Comparison of ENCODE assay signal across 11 mouse cellular contexts in the genomic region with DNA sequence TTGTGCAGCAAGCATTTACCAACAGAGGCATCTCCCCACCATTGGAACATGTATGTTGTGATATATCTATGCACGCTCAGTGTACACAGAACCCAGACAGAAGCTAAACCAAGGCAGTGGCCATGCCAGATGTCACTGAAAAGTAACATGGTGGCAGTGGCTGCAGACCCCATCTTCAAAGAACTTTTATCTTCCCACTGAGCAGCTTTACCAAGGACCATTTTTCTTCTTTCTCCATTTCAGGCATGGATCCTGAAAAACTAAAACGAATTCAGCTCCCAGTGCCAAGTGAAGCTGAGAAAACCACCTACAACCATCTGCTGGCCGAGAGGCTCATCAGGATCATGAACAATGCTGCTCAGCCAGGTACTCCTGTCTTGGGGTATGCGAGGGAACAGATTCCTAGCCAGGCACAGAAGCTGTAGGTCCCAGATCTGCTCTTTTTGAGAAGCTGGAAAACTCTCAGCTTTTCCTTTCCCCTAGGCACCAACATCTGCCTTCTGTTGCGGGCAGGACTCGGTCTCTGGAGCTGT.
DNase-seq lines count a peak whose midpoint lies in the region.
"Had no signal": no experiment of that assay in that cellular context is flagged by ENCODE, and none has a peak within 500 bp of the region (broad histone marks: within the 10 kb centered on the region; RNA-seq: fewer than 3 reads in every experiment).

No protein-coding gene starts in this region.

- peak; percentile 81 for DNase-seq in right cerebral cortex, adult 18-20 months
- no peak for DNase-seq in right cerebral cortex, postnatal 14 days
- DNase-seq in cerebellum, postnatal 25 days: peak; percentile 52 to 63
- peak; percentile 61 to 73 for DNase-seq in left cerebral cortex, adult 18-20 months (ENCODE audit: low spot score in 2 of 2)
- DNase-seq in lung, postnatal 36 days: no peak
- DNase-seq in spleen, postnatal 4 days (ENCODE audit: low spot score in 2 of 2): no peak
- no peak for DNase-seq in thymus, postnatal 25 days
- DNase-seq: adrenal gland, postnatal 10 days; heart, adult 11 months; lung, embryonic 14.5 days; thymus, adult 2 months had no signal

Comparison
In these comparisons a context has a peak if more than half of its experiments do, and no peak if none do; other contexts are left out.
1. DNase-seq: peak in right cerebral cortex, adult 18-20 months (single experiment), cerebellum, postnatal 25 days (2 of 2) and left cerebral cortex, adult 18-20 months (2 of 2); none in right cerebral cortex, postnatal 14 days (single experiment), lung, postnatal 36 days (single experiment), spleen, postnatal 4 days (0 of 2) and thymus, postnatal 25 days (single experiment).